Mouse (Mus musculus) kidney, adult 2 months (tissue): ENCODE results near the gene Cd40.

Experiments used
- CTCF ChIP-seq: fragments of 200-500 bp; conservative IDR thresholded peaks from 2 replicates; pipeline ENCODE4 v1.5.1; 2011; ENCODE audit warnings: low read depth, mild to moderate bottlenecking, control low read depth, low read length, moderate library complexity, mixed read lengths; ENCODE audit not compliant: insufficient read depth, insufficient read length
- POLR2A ChIP-seq: fragments of 200-500 bp; IDR thresholded peaks from one replicate; pipeline ENCODE4 v1.6.1; 2011; ENCODE audit warnings: low read depth, low read length, control low read depth

DNA sequence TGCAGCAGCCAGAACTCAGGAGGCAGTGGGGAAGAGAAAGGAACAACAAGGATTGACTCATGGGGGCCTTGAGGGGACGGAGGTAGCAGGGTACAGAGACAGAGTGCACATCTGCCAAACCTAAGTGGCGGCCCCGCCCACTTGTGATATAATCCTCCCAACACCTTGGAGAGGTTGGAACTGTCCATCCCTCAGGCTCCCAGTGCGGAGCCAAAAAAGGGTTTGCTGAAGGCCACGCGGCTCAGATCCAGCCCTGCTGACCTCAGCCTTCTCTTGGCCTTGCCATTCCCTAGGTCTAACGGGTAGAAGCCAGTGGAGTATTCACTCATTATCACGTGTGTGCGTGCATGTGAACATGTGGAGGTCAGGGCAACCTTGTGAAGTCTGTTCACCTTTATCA, 25.2 kb downstream of the Cd40 start:
- no peak for TF ChIP-seq CTCF
- TF ChIP-seq POLR2A = no peak
